Mouse (Mus musculus) kidney, adult 2 months (tissue): ENCODE results near the gene Creb3l2. TPM values are rescaled to one million over a fixed set of nuclear protein-coding genes. Genes with fewer than 3 reads are reported as not detected.

Experiments used
- DNase-seq: peaks from one replicate; pipeline ENCODE4 v3.0.0; 2021
- H3K27ac ChIP-seq: fragments of 200-500 bp; 2 replicates; pipeline ENCODE4 v1.5.1; 2012; ENCODE audit warnings: low read depth, low read length, control low read depth, inconsistent platforms; ENCODE audit not compliant: insufficient read depth
- H3K27me3 ChIP-seq: fragments of 200-500 bp; replicated peaks from 2 replicates; pipeline ENCODE4 v1.6.1; 2012; ENCODE audit warnings: mild to moderate bottlenecking, moderate library complexity, low read length, inconsistent platforms; ENCODE audit not compliant: control insufficient read depth, insufficient read depth
- H3K36me3 ChIP-seq: fragments of 200-500 bp; 2 replicates; pipeline ENCODE4 v1.6.1; 2012; ENCODE audit warnings: mild to moderate bottlenecking, moderate library complexity, low read length, inconsistent platforms; ENCODE audit not compliant: control insufficient read depth, insufficient read depth
- H3K4me1 ChIP-seq: fragments of 200-500 bp; 2 replicates; pipeline ENCODE4 v1.6.1; 2011; ENCODE audit warnings: low read length; ENCODE audit not compliant: control insufficient read depth, insufficient read depth
- H3K4me3 ChIP-seq: fragments of 200-500 bp; 2 replicates; pipeline ENCODE4 v1.5.1; 2011; ENCODE audit warnings: mild to moderate bottlenecking, low read depth, low read length, control low read depth; ENCODE audit not compliant: insufficient read depth
- CTCF ChIP-seq: fragments of 200-500 bp; conservative IDR thresholded peaks from 2 replicates; pipeline ENCODE4 v1.5.1; 2011; ENCODE audit warnings: low read depth, mild to moderate bottlenecking, control low read depth, low read length, moderate library complexity, mixed read lengths; ENCODE audit not compliant: insufficient read depth, insufficient read length
- POLR2A ChIP-seq: fragments of 200-500 bp; IDR thresholded peaks from one replicate; pipeline ENCODE4 v1.6.1; 2011; ENCODE audit warnings: low read depth, low read length, control low read depth
- WGBS: fragments of 180-500 bp; shearing (Covaris S2); methylation state at CpG from one replicate; pipeline ENCODE4 v1.1.7; 2018; 5-methylcytosine and 5-hydroxymethylcytosine counted together
- polyA plus RNA-seq: library from polyadenylated mRNA; depleted of rRNA; stranded (reverse); fragments of >200 nt; gene quantifications from 2 replicates; pipeline ENCODE4 v1.2.3, GENCODE M21; 2012; rRNA removed

Creb3l2 gene
- polyA plus RNA-seq = 23.3 and 25.0 TPM in 2 replicates

GRCm38 (mm10) chr6:37442041-37442667, at the start of gene Creb3l2:
Gene Creb3l2 (minus strand): TSS chr6:37442146.
- Histone ChIP-seq H3K4me3 (peak within 1 kb of the TSS; percentile 87), H3K27ac (peak within 1 kb of the TSS; percentile 90), H3K4me1 (peaks cover 17% of the 10 kb centered on the region), H3K36me3 (no peaks in the 10 kb centered on the region), H3K27me3 (no peaks in the 10 kb centered on the region)
- DNase-seq = peak; percentile 99
- TF ChIP-seq CTCF (0 out of 2 replicates have a peak, but pooled peaks have one; percentile 10), POLR2A (peak; percentile 83)
- under 1% methylated on average over 33 of the region's 33 CpGs for WGBS

GRCm38 (mm10) chr6:37486502-37486901, 44.6 kb upstream of the Creb3l2 start:
- WGBS = 82% methylated on average over 4 of the region's 4 CpGs
- no peaks in the 10 kb centered on the region for H3K4me1 ChIP-seq
- H3K36me3 ChIP-seq = no peaks in the 10 kb centered on the region
- no peak overlapping the region for H3K4me3 ChIP-seq
- no peaks in the 10 kb centered on the region for H3K27me3 ChIP-seq
- no peak for DNase-seq
- TF ChIP-seq CTCF (no peak), POLR2A (no peak)
- no peak overlapping the region for H3K27ac ChIP-seq

GRCm38 (mm10) chr6:37484588-37485070, 42.7 kb upstream of the Creb3l2 start:
- Histone ChIP-seq H3K27me3 (no peaks in the 10 kb centered on the region), H3K4me3 (no peak overlapping the region), H3K36me3 (no peaks in the 10 kb centered on the region), H3K4me1 (no peaks in the 10 kb centered on the region), H3K27ac (no peak overlapping the region)
- no peak for DNase-seq
- TF ChIP-seq CTCF (no peak), POLR2A (no peak)
- WGBS = 63% methylated on average over 1 of the region's 1 CpGs

- DNase-seq = no peak
- Histone ChIP-seq H3K36me3 (no peaks in the 10 kb centered on the region), H3K27ac (no peak overlapping the region), H3K4me1 (no peaks in the 10 kb centered on the region), H3K4me3 (no peak overlapping the region), H3K27me3 (no peaks in the 10 kb centered on the region)
- no peak for TF ChIP-seq CTCF
- TF ChIP-seq POLR2A = no peak
- 38% methylated on average over 5 of the region's 5 CpGs for WGBS
Measured at GRCm38 (mm10) chr6:37483262-37483661, 41.3 kb upstream of the Creb3l2 start.

GRCm38 (mm10) chr6:37481147-37481546, 39.2 kb upstream of the Creb3l2 start:
- WGBS = 65% methylated on average over 3 of the region's 3 CpGs
- no peak overlapping the region for H3K27ac ChIP-seq
- no peak overlapping the region for H3K4me3 ChIP-seq
- H3K27me3 ChIP-seq = no peaks in the 10 kb centered on the region
- H3K36me3 ChIP-seq = no peaks in the 10 kb centered on the region
- no peaks in the 10 kb centered on the region for H3K4me1 ChIP-seq
- DNase-seq = no peak
- TF ChIP-seq POLR2A (no peak), CTCF (no peak)

DNA sequence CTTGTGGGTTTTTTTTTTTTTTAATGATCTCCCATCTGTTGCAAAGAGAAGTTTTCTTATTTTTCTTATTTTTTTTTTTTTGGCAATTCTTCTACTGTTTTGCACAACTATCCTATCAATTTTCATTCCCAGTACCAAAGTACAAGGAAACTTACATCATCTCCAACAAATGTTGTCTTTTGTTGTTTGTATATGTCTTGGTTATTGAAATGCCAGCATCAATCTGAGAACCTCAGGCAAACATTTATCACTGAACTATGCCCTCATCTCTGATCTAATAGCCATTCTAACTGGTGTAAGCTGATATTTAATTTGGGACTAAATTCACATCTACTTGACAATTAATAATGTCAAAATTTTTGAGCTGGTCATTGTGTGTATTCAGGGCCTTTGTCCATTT, 38.1 kb upstream of the Creb3l2 start:
- no peak for TF ChIP-seq POLR2A
- Histone ChIP-seq H3K27me3 (no peaks in the 10 kb centered on the region), H3K4me1 (no peaks in the 10 kb centered on the region), H3K36me3 (no peaks in the 10 kb centered on the region), H3K4me3 (no peak overlapping the region), H3K27ac (no peak overlapping the region)
- DNase-seq = no peak

DNA sequence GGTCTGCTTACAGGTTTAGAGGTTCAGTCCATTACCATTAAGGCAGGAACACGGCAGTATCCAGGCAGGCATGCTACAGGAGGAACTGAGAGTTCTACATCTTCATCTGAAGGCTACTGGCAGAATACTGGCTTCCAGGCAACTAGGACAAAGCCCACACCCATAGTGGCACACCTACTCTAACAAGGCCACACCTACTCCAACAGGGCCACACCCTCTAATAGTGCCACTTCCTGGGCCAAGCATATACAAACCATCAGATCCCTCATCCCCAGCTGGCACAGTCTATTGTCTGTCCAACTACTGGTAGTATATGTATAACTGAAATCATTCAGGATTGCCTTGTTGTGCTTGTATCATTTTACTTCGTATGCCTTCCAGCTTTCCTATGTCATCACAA, 36.5 kb upstream of the Creb3l2 start:
- no peak overlapping the region for H3K27ac ChIP-seq
- WGBS = 92% methylated on average over 2 of the region's 2 CpGs
- TF ChIP-seq POLR2A = no peak
- no peak for TF ChIP-seq CTCF
- no peaks in the 10 kb centered on the region for H3K36me3 ChIP-seq
- no peaks in the 10 kb centered on the region for H3K27me3 ChIP-seq
- DNase-seq = no peak
- no peaks in the 10 kb centered on the region for H3K4me1 ChIP-seq
- H3K4me3 ChIP-seq = no peak overlapping the region
